Mouse (Mus musculus): ENCODE data around the gene Hrasls5. TPM values are rescaled to one million over a fixed set of nuclear protein-coding genes. Genes with fewer than 3 reads are reported as not detected.

Hrasls5 gene
- total and polyA plus RNA-seq, 3 experiments, result not detected

- no peaks in the 10 kb centered on the region for H3K9me3 ChIP-seq (replicated peaks; ENCODE audit: low read length)
- in situ Hi-C loops (cut with MboI; ENCODE audit: low pct_ligation_motif_present, low pct_unique_long_range_greater_than_20kb, low sequenced_read_pairs) (no loop called here), dilution Hi-C loops (cut with MboI; ENCODE audit: extremely low pct_ligation_motif_present, extremely low pct_unique_long_range_greater_than_20kb, low sequenced_read_pairs) (no loop called here)
- peaks cover 43 to 55% of the 10 kb centered on the region in 2 experiments for H3K36me3 ChIP-seq (replicated peaks in 1 of 2; ENCODE audit: control insufficient read depth in 1 of 2, insufficient read depth in 1 of 2, low read length in 1 of 2)
- H3K9ac ChIP-seq (ENCODE audit: insufficient read depth, low read depth), result no peak overlapping the region
- TF ChIP-seq PAX5 (IDR thresholded peaks at IDR 0.05; ENCODE audit: low read length) (no peak), HCFC1 (IDR thresholded peaks at IDR 0.05; ENCODE audit: low read depth, low read length) (no peak), ZKSCAN1 (IDR thresholded peaks at IDR 0.05; ENCODE audit: borderline replicate concordance, low read depth, low read length) (no peak), USF1 (IDR thresholded peaks at IDR 0.05; ENCODE audit: low read depth, low read length) (no peak), IRF4 (IDR thresholded peaks at IDR 0.05; ENCODE audit: low read depth, low read length) (no peak), POLR2A (IDR thresholded peaks at IDR 0.05; ENCODE audit: low read depth, low read length) (no peak), RAD21 (IDR thresholded peaks at IDR 0.05; ENCODE audit: low read depth, low read length) (no peak), ZNF384 (IDR thresholded peaks at IDR 0.05; ENCODE audit: low read depth, low read length) (no peak), CTCF (conservative IDR thresholded peaks at IDR 0.05 in 1 of 2, IDR thresholded peaks at IDR 0.05 in 1 of 2; ENCODE audit: low read depth in 2 of 2, low read length in 2 of 2) (no peak), ETS1 (conservative IDR thresholded peaks at IDR 0.05; ENCODE audit: low read depth, low read length) (no peak), JUN (IDR thresholded peaks at IDR 0.05; ENCODE audit: insufficient read depth, low read depth, low read length) (no peak), MEF2A (IDR thresholded peaks at IDR 0.05; ENCODE audit: borderline replicate concordance, low read depth, low read length) (no peak), MAZ (IDR thresholded peaks at IDR 0.05; ENCODE audit: low read depth, low read length) (no peak), E2F4 (IDR thresholded peaks at IDR 0.05; ENCODE audit: insufficient replicate concordance, low read depth, low read length) (no peak), MAX (IDR thresholded peaks at IDR 0.05; ENCODE audit: low read length) (no peak)
- H3K4me2 ChIP-seq (ENCODE audit: insufficient read depth, low read depth, poor library complexity, severe bottlenecking), result no peak overlapping the region
- H3K4me1 ChIP-seq (ENCODE audit: control insufficient read depth in 1 of 2, insufficient read depth in 2 of 2), result peaks cover under 1 to 19% of the 10 kb centered on the region in 2 experiments; a peak in 3 of 4 replicates
- no peaks in the 10 kb centered on the region for H3K79me2 ChIP-seq (replicated peaks; ENCODE audit: control insufficient read depth, extremely low read depth, insufficient read depth, poor library complexity, severe bottlenecking)
- H3K27ac ChIP-seq (ENCODE audit: insufficient read depth, low read depth), result no peak overlapping the region
- H3K4me3 ChIP-seq (replicated peaks in 1 of 3; ENCODE audit: low read depth in 2 of 3, low read length in 2 of 3, poor library complexity in 1 of 3), result no peak overlapping the region
- DNase-seq (ENCODE audit: extremely low read depth), result no peak
- no peaks in the 10 kb centered on the region for H3K27me3 ChIP-seq (replicated peaks)
Measured at GRCm38 (mm10) chr19:7577710-7578109, 34.6 kb upstream of the Hrasls5 start.

- TF ChIP-seq BHLHE40 (IDR thresholded peaks at IDR 0.05; ENCODE audit: low read depth, low read length), result no peak
- no peak for TF ChIP-seq POLR2A (IDR thresholded peaks at IDR 0.05; ENCODE audit: low read depth, low read length)
- TF ChIP-seq CHD1 (IDR thresholded peaks at IDR 0.05; ENCODE audit: low read depth, low read length), result no peak
- TF ChIP-seq RAD21 (IDR thresholded peaks at IDR 0.05; ENCODE audit: low read depth, low read length), result no peak
- TF ChIP-seq JUND (conservative IDR thresholded peaks at IDR 0.05; ENCODE audit: low read depth, low read length), result no peak
- no peak for TF ChIP-seq MAZ (IDR thresholded peaks at IDR 0.05; ENCODE audit: low read depth, low read length)
- TF ChIP-seq NRF1 (IDR thresholded peaks at IDR 0.05; ENCODE audit: low read depth, low read length), result no peak
- no peak for TF ChIP-seq TBP (conservative IDR thresholded peaks at IDR 0.05; ENCODE audit: low read depth, low read length)
- TF ChIP-seq RCOR1 (conservative IDR thresholded peaks at IDR 0.05; ENCODE audit: low read depth, low read length), result no peak
- Histone ChIP-seq H3K9ac (ENCODE audit: insufficient read depth, low read depth) (no peak overlapping the region), H3K4me1 (ENCODE audit: control insufficient read depth in 1 of 2, insufficient read depth in 2 of 2) (peaks cover 2 to 16% of the 10 kb centered on the region in 2 experiments; a peak in 3 of 4 replicates), H3K9me3 (replicated peaks; ENCODE audit: low read length) (no peaks in the 10 kb centered on the region), H3K4me3 (replicated peaks in 1 of 3; ENCODE audit: low read depth in 2 of 3, low read length in 2 of 3, poor library complexity in 1 of 3) (no peak overlapping the region), H3K79me2 (replicated peaks; ENCODE audit: control insufficient read depth, extremely low read depth, insufficient read depth, poor library complexity, severe bottlenecking) (no peaks in the 10 kb centered on the region), H3K36me3 (replicated peaks in 1 of 2; ENCODE audit: control insufficient read depth in 1 of 2, insufficient read depth in 1 of 2, low read length in 1 of 2) (peaks cover 34 to 57% of the 10 kb centered on the region in 2 experiments), H3K4me2 (ENCODE audit: insufficient read depth, low read depth, poor library complexity, severe bottlenecking) (no peak overlapping the region), H3K27ac (ENCODE audit: insufficient read depth, low read depth) (no peak overlapping the region), H3K27me3 (replicated peaks) (no peaks in the 10 kb centered on the region)
- peak; percentile 15 for DNase-seq (ENCODE audit: extremely low read depth)
- dilution Hi-C loops (cut with MboI; ENCODE audit: extremely low pct_ligation_motif_present, extremely low pct_unique_long_range_greater_than_20kb, low sequenced_read_pairs) (no loop called here), in situ Hi-C loops (cut with MboI; ENCODE audit: low pct_ligation_motif_present, low pct_unique_long_range_greater_than_20kb, low sequenced_read_pairs) (no loop called here)
Measured at GRCm38 (mm10) chr19:7581042-7581441, 31.3 kb upstream of the Hrasls5 start.

Measured in CH12.LX (cell line).